Mouse (Mus musculus) limb, embryonic 15.5 days (tissue): ENCODE measurements around the gene Gata1. TPM values are rescaled to one million over a fixed set of nuclear protein-coding genes. Genes with fewer than 3 reads are reported as not detected.

Experiments
- ATAC-seq: fragments of 200-750 bp; cut with Nextera tagmentation; 2 replicates; pipeline ENCODE4 v1.8.0; 2017; ENCODE audit warnings: low read depth, moderate TSS enrichment; ENCODE audit not compliant: insufficient number of reproducible peaks, low FRiP score, low TSS enrichment
- H3K27ac ChIP-seq: fragments of 300-500 bp; sonication (generic); 2 replicates; pipeline ENCODE4 v1.5.1; 2015; ENCODE audit warnings: moderate library complexity, mild to moderate bottlenecking, inconsistent platforms
- H3K27me3 ChIP-seq: fragments of 300-500 bp; sonication (generic); 2 replicates; pipeline ENCODE4 v1.6.1; 2015; ENCODE audit warnings: inconsistent platforms
- H3K36me3 ChIP-seq: fragments of 300-500 bp; sonication (generic); 2 replicates; pipeline ENCODE4 v1.6.1; 2015; ENCODE audit warnings: inconsistent platforms
- H3K4me1 ChIP-seq: fragments of 300-500 bp; sonication (generic); 2 replicates; pipeline ENCODE4 v1.6.1; 2015; ENCODE audit warnings: inconsistent platforms
- H3K4me2 ChIP-seq: fragments of 300-500 bp; sonication (generic); 2 replicates; pipeline ENCODE4 v1.6.1; 2015; ENCODE audit warnings: mild to moderate bottlenecking, inconsistent platforms
- H3K4me3 ChIP-seq: fragments of 300-500 bp; sonication (generic); 2 replicates; pipeline ENCODE4 v1.5.1; 2015; ENCODE audit warnings: mild to moderate bottlenecking, inconsistent platforms
- H3K9ac ChIP-seq: fragments of 300-500 bp; sonication (generic); 2 replicates; pipeline ENCODE4 v1.6.1; 2015; ENCODE audit warnings: inconsistent platforms
- H3K9me3 ChIP-seq: fragments of 300-500 bp; sonication (generic); 2 replicates; pipeline ENCODE4 v1.6.1; 2016; ENCODE audit warnings: inconsistent platforms
- WGBS: fragments of 180-500 bp; shearing (Covaris S2); methylation state at CpG from one replicate; pipeline ENCODE4 v1.1.7; 2015; 5-methylcytosine and 5-hydroxymethylcytosine counted together
- polyA plus RNA-seq: library from polyadenylated mRNA; unstranded; fragments of >200 nt; fragmentation: Nextera tagmentation; extraction: Ambion mirVana; gene quantifications from 2 replicates; pipeline ENCODE4 v1.2.1, GENCODE M21; 2015

Gene Gata1
- polyA plus RNA-seq, 1 experiment from 2014 or later: 2.9 TPM

GRCm38 (mm10) chrX:8002001-8002400, 24.1 kb upstream of the Gata1 start:
- Histone ChIP-seq H3K4me3 (no peak overlapping the region), H3K4me1 (no peaks in the 10 kb centered on the region), H3K9ac (no peak overlapping the region), H3K27me3 (no peaks in the 10 kb centered on the region), H3K9me3 (no peaks in the 10 kb centered on the region), H3K27ac (no peak overlapping the region), H3K4me2 (no peak overlapping the region), H3K36me3 (no peaks in the 10 kb centered on the region)
- ATAC-seq: no peak
- 30% methylated on average over 5 of the region's 5 CpGs for WGBS

GRCm38 (mm10) chrX:8000546-8001192, 22.8 kb upstream of the Gata1 start:
- 77% methylated on average over 3 of the region's 3 CpGs for WGBS
- Histone ChIP-seq H3K27ac (no peak overlapping the region), H3K9ac (no peak overlapping the region), H3K9me3 (no peaks in the 10 kb centered on the region), H3K36me3 (no peaks in the 10 kb centered on the region), H3K4me3 (no peak overlapping the region), H3K27me3 (no peaks in the 10 kb centered on the region), H3K4me1 (no peaks in the 10 kb centered on the region), H3K4me2 (no peak overlapping the region)
- ATAC-seq: no peak

- no peaks in the 10 kb centered on the region for H3K9me3 ChIP-seq
- 70% methylated on average over 10 of the region's 10 CpGs for WGBS
- no peak overlapping the region for H3K27ac ChIP-seq
- H3K4me1 ChIP-seq: no peaks in the 10 kb centered on the region
- ATAC-seq: no peak
- no peaks in the 10 kb centered on the region for H3K36me3 ChIP-seq
- H3K9ac ChIP-seq: no peak overlapping the region
- no peak overlapping the region for H3K4me2 ChIP-seq
- no peak overlapping the region for H3K4me3 ChIP-seq
- H3K27me3 ChIP-seq: no peaks in the 10 kb centered on the region
Observed at GRCm38 (mm10) chrX:7993068-7993735, 15.3 kb upstream of the Gata1 start.

GRCm38 (mm10) chrX:7992379-7993067, 14.7 kb upstream of the Gata1 start:
- no peaks in the 10 kb centered on the region for H3K9me3 ChIP-seq
- WGBS: 57% methylated on average over 8 of the region's 8 CpGs
- no peak overlapping the region for H3K27ac ChIP-seq
- H3K4me2 ChIP-seq: no peak overlapping the region
- no peak for ATAC-seq
- no peak overlapping the region for H3K4me3 ChIP-seq
- no peaks in the 10 kb centered on the region for H3K27me3 ChIP-seq
- H3K4me1 ChIP-seq: no peaks in the 10 kb centered on the region
- H3K36me3 ChIP-seq: no peaks in the 10 kb centered on the region
- H3K9ac ChIP-seq: no peak overlapping the region

GRCm38 (mm10) chrX:7981368-7981767, 3.5 kb upstream of the Gata1 start:
- Histone ChIP-seq H3K4me1 (no peaks in the 10 kb centered on the region), H3K9ac (no peak overlapping the region), H3K4me3 (no peak overlapping the region), H3K27me3 (no peaks in the 10 kb centered on the region), H3K9me3 (no peaks in the 10 kb centered on the region), H3K36me3 (no peaks in the 10 kb centered on the region), H3K27ac (no peak overlapping the region), H3K4me2 (no peak overlapping the region)
- no peak for ATAC-seq
- WGBS: 83% methylated on average over 7 of the region's 7 CpGs

- ATAC-seq: no peak
- Histone ChIP-seq H3K4me1 (no peaks in the 10 kb centered on the region), H3K27me3 (no peaks in the 10 kb centered on the region), H3K27ac (no peak overlapping the region), H3K36me3 (no peaks in the 10 kb centered on the region), H3K9me3 (no peaks in the 10 kb centered on the region), H3K4me2 (no peak overlapping the region), H3K4me3 (no peak overlapping the region), H3K9ac (no peak overlapping the region)
- 82% methylated on average over 4 of the region's 4 CpGs for WGBS
Observed at GRCm38 (mm10) chrX:7971292-7971691, 6.6 kb downstream of the Gata1 start.

GRCm38 (mm10) chrX:7968899-7969298, 9.0 kb downstream of the Gata1 start:
- Histone ChIP-seq H3K4me1 (no peaks in the 10 kb centered on the region), H3K27ac (no peak overlapping the region), H3K4me3 (no peak overlapping the region), H3K4me2 (no peak overlapping the region), H3K27me3 (no peaks in the 10 kb centered on the region), H3K9ac (no peak overlapping the region), H3K36me3 (no peaks in the 10 kb centered on the region), H3K9me3 (no peaks in the 10 kb centered on the region)
- WGBS: 83% methylated on average over 3 of the region's 3 CpGs
- ATAC-seq: no peak

- H3K36me3 ChIP-seq: no peaks in the 10 kb centered on the region
- H3K4me3 ChIP-seq: no peak overlapping the region
- H3K27me3 ChIP-seq: no peaks in the 10 kb centered on the region
- 79% methylated on average over 8 of the region's 8 CpGs for WGBS
- no peak for ATAC-seq
- no peak overlapping the region for H3K4me2 ChIP-seq
- H3K4me1 ChIP-seq: no peaks in the 10 kb centered on the region
- H3K27ac ChIP-seq: no peak overlapping the region
- no peak overlapping the region for H3K9ac ChIP-seq
- H3K9me3 ChIP-seq: no peaks in the 10 kb centered on the region
Observed at GRCm38 (mm10) chrX:7968226-7968625, 9.6 kb downstream of the Gata1 start.

- H3K9me3 ChIP-seq: no peaks in the 10 kb centered on the region
- 67% methylated on average over 8 of the region's 9 CpGs for WGBS
Observed at GRCm38 (mm10) chrX:7967596-7968201, 10.2 kb downstream of the Gata1 start.

GRCm38 (mm10) chrX:7966161-7966560, 11.7 kb downstream of the Gata1 start:
- no peaks in the 10 kb centered on the region for H3K4me1 ChIP-seq
- H3K27me3 ChIP-seq: no peaks in the 10 kb centered on the region
- WGBS: 74% methylated on average over 4 of the region's 4 CpGs
- no peak overlapping the region for H3K4me3 ChIP-seq
- no peak overlapping the region for H3K4me2 ChIP-seq
- no peak overlapping the region for H3K9ac ChIP-seq
- no peak for ATAC-seq
- no peaks in the 10 kb centered on the region for H3K36me3 ChIP-seq
- no peaks in the 10 kb centered on the region for H3K9me3 ChIP-seq
- H3K27ac ChIP-seq: no peak overlapping the region

More at GRCm38 (mm10) chrX:7967596-7968201, 10.2 kb downstream of the Gata1 start:
- Histone ChIP-seq H3K4me2 (no peak overlapping the region), H3K27ac (no peak overlapping the region), H3K4me1 (no peaks in the 10 kb centered on the region), H3K4me3 (no peak overlapping the region), H3K36me3 (no peaks in the 10 kb centered on the region), H3K9ac (no peak overlapping the region), H3K27me3 (no peaks in the 10 kb centered on the region)
- no peak for ATAC-seq

- H3K27me3 ChIP-seq: no peaks in the 10 kb centered on the region
- WGBS: 59% methylated on average over 7 of the region's 7 CpGs
- no peak overlapping the region for H3K4me3 ChIP-seq
- H3K4me1 ChIP-seq: no peaks in the 10 kb centered on the region
- no peak overlapping the region for H3K9ac ChIP-seq
- no peak for ATAC-seq
- H3K9me3 ChIP-seq: no peaks in the 10 kb centered on the region
- no peak overlapping the region for H3K27ac ChIP-seq
- H3K4me2 ChIP-seq: no peak overlapping the region
- H3K36me3 ChIP-seq: no peaks in the 10 kb centered on the region
Observed at GRCm38 (mm10) chrX:7963829-7964626, 13.8 kb downstream of the Gata1 start.
